Mouse (Mus musculus) right cerebral cortex, postnatal 10 days (tissue): ENCODE results near the gene Rspry1.
A peak's percentile ranks its signal among the peaks of the same experiment; 100 is the strongest.

ENCODE experiments used
- DNase-seq, 2 experiments: peaks; one replicate each; pipeline ENCODE4 v3.0.0; 2021; ENCODE audit warnings: low spot score in 2 of 2

Gene Rspry1

GRCm38 (mm10) chr8:94684287-94684686 lies 82.5 kb downstream of the Rspry1 start:
- DNase-seq = no peak

DNA sequence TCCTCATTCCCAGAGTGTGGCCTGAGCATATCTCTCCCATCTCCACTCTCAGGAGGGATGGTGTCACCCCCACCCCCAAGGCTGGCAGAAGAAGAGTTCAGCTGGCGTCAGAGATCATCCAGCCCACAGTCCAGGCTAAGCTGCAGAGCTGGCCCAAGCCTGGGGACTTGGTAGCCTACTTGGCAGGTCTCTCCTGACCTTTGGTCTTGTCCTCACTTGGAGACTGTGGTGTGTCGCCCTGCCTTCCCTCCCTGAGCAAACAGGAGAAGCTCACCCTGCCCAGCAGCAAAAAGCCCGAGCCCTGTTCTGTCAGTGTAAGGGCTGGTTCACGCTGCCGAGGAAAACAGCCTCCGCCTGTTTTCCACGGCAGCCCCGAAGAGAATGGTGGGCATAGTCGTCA lies 84.2 kb downstream of the Rspry1 start:
- DNase-seq = no peak

DNA sequence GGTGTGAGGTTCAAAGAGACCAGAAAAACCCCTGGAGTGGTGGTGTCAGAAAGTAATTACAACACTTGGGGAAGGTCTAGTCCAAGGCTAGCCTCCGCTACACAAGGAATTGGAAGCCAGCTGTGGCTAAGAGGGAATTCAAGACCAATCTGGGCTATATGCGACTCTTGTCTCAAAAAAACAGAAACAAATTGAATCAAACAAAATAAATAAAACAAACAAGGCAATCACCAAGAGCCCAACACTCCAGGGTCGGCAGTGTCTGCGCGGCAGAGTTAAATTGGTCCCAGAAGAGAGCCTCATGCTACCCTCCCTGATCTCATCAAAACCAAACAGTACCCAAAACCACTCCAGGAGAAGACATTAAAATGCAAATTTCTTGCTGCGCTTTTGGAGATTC lies 93.0 kb downstream of the Rspry1 start:
- peak in 1 of 2 experiments; percentile 15 for DNase-seq

DNA sequence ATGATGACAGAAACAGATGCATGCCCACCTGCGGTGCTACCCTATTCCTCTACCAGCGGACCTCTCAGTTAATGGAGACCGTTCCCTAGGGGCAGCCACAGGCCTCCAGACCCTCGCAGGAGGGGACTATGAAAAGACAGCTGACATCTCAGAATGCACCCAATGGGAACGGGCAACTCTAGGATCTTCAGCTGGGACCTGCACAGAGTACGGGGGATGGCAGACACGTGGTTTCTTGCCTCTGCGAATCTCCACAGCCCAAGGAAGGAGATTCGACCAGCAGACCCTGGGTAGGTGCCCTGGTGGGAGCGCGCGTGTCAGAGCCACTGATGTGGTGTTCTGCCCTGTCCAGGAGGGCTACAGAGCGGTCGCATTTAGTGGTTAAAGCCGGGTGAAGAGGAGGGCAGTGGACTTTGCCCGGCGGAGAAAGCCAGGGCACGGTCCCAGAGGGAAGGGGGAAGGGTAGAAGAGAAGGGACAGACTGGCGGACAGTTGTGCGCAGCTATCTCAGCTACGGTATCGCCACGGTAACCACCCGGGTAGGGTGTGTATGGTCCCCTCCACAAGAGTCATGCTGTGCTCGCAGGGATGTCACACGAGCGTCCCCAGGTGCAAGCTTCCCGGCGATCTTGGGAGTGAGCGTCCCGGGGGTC lies 93.7 kb downstream of the Rspry1 start:
- DNase-seq = peak; percentile 32 to 38

DNA sequence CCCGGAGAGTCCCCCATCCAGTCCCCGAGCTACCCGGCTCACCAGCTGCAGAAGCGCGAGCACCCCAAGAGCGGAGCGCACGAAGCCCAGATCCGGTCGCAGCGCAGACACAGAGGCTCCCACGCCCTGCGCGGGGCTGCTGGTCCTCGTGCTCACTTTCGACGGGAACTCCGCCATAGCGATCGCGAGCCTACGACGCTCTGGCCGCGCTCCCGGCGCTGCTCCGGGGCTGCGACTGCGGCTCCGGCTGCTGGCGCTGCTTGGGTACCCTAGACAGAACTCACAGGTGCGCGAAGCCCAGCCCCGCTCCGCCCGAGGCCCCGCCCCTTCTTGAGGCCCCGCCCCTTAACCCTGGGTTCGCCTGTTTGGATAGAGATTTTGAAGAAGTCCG lies 94.3 kb downstream of the Rspry1 start, which contains the start of gene Pllp:
Pllp (minus strand) TSS at position 285 of the 391 bp plus-strand sequence.
- DNase-seq = peak; percentile 66 to 71

DNA sequence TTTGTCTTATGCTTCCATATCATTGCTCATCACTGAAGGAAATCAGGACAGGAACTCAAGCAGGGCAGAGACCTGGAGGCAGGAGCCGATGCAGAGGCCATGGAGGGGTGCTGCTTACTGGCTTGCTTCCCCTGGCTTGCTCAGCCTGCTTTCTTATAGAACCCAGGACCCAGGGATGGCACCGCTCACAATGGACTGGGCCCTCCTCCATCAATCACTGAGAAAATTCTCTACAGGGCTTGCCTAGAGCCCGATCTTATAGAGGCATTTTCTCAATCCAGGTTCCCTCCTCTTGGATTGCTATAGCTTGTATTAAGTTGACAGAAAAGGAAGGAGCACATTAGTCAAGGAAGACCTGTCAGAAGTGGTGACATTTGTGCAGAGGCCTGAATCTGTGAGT lies 94.8 kb downstream of the Rspry1 start:
- no peak for DNase-seq

DNA sequence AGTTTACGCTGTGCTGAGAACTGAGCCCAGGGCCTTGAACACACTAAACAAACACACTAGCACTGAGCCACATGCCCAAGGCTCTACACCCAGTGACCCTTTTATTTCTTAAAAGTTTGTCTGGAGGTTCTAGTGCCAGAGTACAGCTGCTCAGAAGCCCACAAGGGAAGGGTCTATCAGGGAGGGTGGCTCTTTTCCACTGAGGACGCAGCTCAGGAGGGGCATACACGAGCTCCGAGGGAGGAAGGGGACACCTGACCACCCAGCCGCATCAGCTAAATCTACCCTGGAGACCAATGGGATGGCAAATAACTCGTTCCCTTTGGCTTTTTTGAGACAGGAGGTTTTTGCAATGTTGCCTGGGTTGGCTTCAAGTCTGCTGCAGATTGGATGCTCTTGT lies 96.2 kb downstream of the Rspry1 start:
- no peak for DNase-seq

DNA sequence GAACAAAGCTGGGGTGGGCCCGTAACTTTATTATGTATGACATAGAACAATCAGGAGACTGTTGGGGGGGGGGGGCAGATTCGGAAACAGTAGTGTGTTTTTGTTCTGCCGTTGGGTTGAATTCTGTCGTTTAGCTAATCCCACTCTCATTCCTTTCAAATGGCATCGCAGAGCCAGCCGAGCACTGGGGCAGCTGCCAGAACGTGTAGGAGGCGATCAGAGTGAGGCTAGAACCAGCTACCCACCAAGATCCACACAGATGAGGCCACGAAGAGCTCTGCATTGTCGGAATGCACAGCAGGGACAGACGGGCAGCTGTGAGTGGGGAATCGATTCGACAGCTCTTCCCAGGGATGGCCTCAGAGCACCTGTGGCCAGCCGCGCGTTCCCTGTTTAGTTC lies 97.6 kb downstream of the Rspry1 start:
- peak; percentile 59 to 60 for DNase-seq

DNA sequence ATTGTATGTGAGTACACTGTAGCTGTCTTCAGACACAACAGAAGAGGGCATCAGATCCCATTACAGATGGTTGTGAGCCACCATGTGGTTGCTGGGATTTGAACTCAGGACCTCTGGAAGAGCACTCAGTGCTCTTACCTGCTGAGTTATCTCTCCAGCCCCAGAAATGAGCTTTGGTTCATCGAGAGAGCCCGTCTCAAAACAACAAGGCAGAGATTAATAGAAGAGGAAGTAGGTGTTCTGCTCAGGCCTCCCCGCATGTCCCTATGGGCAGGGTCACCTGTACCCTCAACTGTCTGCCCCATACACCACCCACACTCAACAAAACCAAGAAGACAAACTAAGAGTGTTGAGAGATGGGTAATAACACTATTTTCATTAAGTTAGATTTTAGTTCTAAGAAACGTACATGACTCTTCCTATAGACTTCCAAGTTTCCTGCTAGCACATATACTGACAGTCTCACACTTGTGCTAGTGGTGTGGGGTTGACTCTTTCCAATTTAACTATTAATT lies 98.7 kb downstream of the Rspry1 start:
- no peak for DNase-seq

DNA sequence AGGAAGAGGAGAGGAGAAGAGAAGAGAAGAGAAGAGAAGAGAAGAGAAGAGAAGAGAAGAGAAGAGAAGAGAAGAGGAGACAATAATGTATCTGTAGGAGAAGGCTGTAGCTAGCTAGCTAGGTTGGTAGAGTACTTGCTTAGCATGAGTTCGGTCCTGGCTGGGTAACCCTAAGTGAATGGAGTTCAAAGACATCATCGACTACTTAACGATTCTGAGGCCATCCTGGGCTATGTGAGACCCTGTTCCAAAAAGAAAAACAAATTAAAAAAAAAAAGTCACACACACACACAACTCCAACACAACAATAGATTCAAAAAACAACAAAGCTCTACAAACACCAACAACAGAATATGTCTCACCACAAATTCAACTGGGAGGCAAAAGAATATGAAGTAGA lies 100.4 kb downstream of the Rspry1 start:
- no peak for DNase-seq

GRCm38 (mm10) chr8:94702844-94703813 lies 101.4 kb downstream of the Rspry1 start:
- DNase-seq = peak; percentile 92 to 93

- DNase-seq = peak; percentile 95 to 97
These were observed 102.4 kb downstream of the Rspry1 start for GRCm38 (mm10) chr8:94703972-94704668.

- no peak for DNase-seq
These were observed 102.9 kb downstream of the Rspry1 start for GRCm38 (mm10) chr8:94704669-94704984.

DNA sequence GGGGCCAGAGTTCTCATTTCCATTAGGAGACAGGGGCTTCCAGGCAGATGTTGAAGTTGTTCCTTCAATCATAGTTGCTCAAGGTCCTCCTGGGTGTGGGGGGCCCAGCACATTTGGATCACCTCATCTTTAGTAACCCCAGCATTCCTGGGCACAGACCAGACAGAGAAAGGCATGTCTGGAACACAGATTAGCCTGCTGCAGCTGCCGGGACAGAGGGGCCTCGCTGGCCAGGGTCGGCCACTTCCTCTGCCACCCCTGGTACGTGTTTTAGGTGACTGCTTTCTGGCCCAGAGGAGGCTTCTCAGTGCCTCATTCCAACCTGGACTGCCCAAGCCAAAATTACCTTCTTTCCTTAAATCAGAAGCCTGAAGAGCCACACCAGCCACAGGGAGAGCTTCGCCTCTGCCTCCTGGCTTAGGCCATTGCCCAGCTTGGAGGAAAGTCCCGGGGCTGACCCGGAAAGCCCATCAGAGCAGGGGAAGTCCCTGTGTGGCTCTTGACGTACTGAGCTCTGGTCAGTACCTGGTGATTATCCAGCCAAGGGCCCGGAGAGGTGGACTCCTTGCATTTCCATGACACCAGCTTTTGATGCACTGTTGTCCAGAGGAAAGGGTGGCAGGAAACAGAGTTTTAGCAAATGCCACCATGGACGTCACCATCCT lies 104.0 kb downstream of the Rspry1 start:
- peak in 1 of 2 experiments; percentile 28 for DNase-seq

DNA sequence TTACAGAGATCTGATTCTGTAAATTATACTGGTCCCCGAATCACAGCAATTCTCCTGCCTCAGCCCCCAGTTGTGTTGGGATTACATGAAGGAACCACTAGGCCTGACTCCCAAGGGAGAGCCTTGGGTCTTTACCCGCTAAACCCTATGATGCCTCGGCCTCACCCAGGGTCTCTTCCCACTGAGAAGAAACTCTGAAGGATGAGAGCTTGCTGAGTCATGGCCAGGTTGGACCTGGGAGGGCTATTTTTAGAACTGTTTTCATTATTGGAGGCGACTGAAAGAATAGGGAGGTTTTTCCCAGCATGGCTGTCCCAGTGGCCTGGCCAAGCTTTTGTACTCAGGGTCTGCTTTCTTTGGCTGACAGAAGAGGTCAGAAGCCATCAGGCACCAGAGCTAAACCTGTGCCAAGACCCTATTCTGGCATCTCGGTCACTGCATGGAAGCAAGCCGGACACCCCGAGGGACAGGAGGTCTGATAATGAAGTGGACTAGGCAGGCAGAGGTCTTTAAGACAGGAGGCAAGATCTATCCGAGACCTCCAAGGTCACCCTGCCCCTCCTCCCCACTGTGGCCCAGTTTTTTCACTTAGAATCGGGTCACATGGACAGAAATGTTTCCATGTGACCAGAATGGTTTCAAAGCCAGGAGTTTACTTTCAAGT lies 105.1 kb downstream of the Rspry1 start:
- DNase-seq = peak in 1 of 2 experiments; percentile 27
